In the genomic region with DNA sequence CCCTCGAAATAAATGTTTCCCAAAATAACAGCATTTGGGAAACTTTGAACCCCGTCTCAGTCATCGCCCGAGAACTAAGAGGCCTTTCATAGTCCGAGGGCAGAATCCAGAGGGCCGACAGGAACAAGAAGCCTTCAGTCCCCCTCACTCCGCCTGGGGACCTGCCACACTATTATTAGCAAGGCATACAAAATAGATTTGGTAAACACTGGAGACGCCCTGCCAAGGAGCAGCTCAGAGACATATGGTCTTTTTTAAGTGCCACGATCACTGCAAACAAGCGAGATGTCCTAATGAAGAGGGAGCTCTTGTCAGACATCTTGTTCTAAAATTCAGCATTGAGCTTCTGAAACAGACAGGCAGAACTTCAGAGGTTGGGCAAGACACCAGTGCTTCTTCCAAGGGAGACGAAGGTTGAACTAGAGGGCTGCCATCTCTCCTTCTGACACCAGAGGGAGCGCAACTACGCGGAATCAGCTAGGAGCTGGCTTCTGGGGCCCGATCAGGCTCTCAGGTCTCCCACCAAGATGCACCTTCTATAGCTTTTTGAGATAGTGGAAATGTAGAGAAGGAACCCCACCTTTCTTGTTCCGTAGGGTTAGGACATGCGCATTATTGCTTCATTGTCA, we compare ENCODE assay signal across 9 mouse cellular contexts.
DNase-seq lines count a peak whose midpoint lies in the region; ATAC-seq and TF ChIP-seq lines count a peak whose summit lies in the region.
"Had no signal": no experiment of that assay in that cellular context is flagged by ENCODE, and none has a peak within 500 bp of the region (broad histone marks: within the 10 kb centered on the region; RNA-seq: fewer than 3 reads in every experiment).

No protein-coding gene starts in this region.

- no peaks in the 10 kb centered on the region for H3K9me3 ChIP-seq in heart, embryonic 16.5 days (replicated peaks; ENCODE audit: control insufficient read depth, low read length)
- no peaks in the 10 kb centered on the region for H3K9me3 ChIP-seq in stomach, postnatal 0 days (ENCODE audit: control insufficient read depth, low read length)
- H3K9me3 ChIP-seq: liver, embryonic 15.5 days had no signal

- peak; percentile 67 for DNase-seq in MN1 (ENCODE audit: low spot score)
- DNase-seq in fibroblast of lung, adult 2 months (ENCODE audit: low read depth): peak; percentile 51
- DNase-seq in layer of hippocampus, postnatal 10 days (ENCODE audit: low spot score in 2 of 2): peak; percentile 90 to 91
- peak; percentile 66 for DNase-seq in mesoderm, embryonic 11.5 days (ENCODE audit: low read depth, low spot score)
- peak; percentile 76 for DNase-seq in stomach, postnatal 0 days (ENCODE audit: low spot score)
- no peak for DNase-seq in B cell, adult 2 months

- no peak for TF ChIP-seq EP300 in stomach, postnatal 0 days (optimal IDR thresholded peaks at IDR 0.05)

- H3K27ac ChIP-seq in bone marrow macrophage, adult 2 months (ENCODE audit: insufficient read depth, low read depth, low read length): no peak overlapping the region
- no peak overlapping the region for H3K27ac ChIP-seq in heart, embryonic 16.5 days (ENCODE audit: low read length)
- H3K27ac ChIP-seq in stomach, postnatal 0 days (replicated peaks): no peak overlapping the region
- H3K27ac ChIP-seq: liver, embryonic 15.5 days had no signal

- no peak overlapping the region for H3K9ac ChIP-seq in heart, embryonic 16.5 days (ENCODE audit: low read length)
- H3K9ac ChIP-seq in stomach, postnatal 0 days (ENCODE audit: low read length): no peak overlapping the region
- H3K9ac ChIP-seq: liver, embryonic 15.5 days had no signal

- peak; percentile 82 for TF ChIP-seq CTCF in bone marrow macrophage, adult 2 months (IDR thresholded peaks at IDR 0.05; ENCODE audit: low read depth, low read length)
- TF ChIP-seq CTCF in stomach, postnatal 0 days (IDR thresholded peaks at IDR 0.05; ENCODE audit: low read depth): peak; percentile 94

- ATAC-seq in heart, embryonic 16.5 days (replicated peaks; ENCODE audit: extremely low read depth, insufficient read depth, low FRiP score): no peak
- 0 out of 2 replicates have a peak, but pooled peaks have one; percentile 45 for ATAC-seq in stomach, postnatal 0 days (ENCODE audit: low FRiP score, low TSS enrichment)

- H3K27me3 ChIP-seq in heart, embryonic 16.5 days (ENCODE audit: control insufficient read depth, insufficient read depth, low read length): no peaks in the 10 kb centered on the region
- H3K27me3 ChIP-seq in stomach, postnatal 0 days (ENCODE audit: control insufficient read depth, insufficient read depth, low read length): no peaks in the 10 kb centered on the region
- H3K27me3 ChIP-seq: liver, embryonic 15.5 days had no signal

- 0 out of 2 replicates have a peak overlapping the region, but pooled peaks have one; percentile 7 for H3K4me2 ChIP-seq in heart, embryonic 16.5 days (ENCODE audit: low read depth, low read length)
- no peak overlapping the region for H3K4me2 ChIP-seq in stomach, postnatal 0 days (replicated peaks; ENCODE audit: low read depth)
- H3K4me2 ChIP-seq: liver, embryonic 15.5 days had no signal

- TF ChIP-seq POLR2A in bone marrow macrophage, adult 2 months (IDR thresholded peaks at IDR 0.05; ENCODE audit: borderline replicate concordance, low read depth, low read length): no peak

- H3K4me3 ChIP-seq in bone marrow macrophage, adult 2 months (ENCODE audit: insufficient read depth, low read length): no peak overlapping the region
- no peak overlapping the region for H3K4me3 ChIP-seq in heart, embryonic 16.5 days (ENCODE audit: low read length)
- no peak overlapping the region for H3K4me3 ChIP-seq in stomach, postnatal 0 days (ENCODE audit: low read depth, low read length)
- H3K4me3 ChIP-seq: liver, embryonic 15.5 days had no signal

- no peaks in the 10 kb centered on the region for H3K4me1 ChIP-seq in bone marrow macrophage, adult 2 months (ENCODE audit: control insufficient read depth, insufficient read depth, low read length)
- no peaks in the 10 kb centered on the region for H3K4me1 ChIP-seq in heart, embryonic 16.5 days (ENCODE audit: control insufficient read depth, insufficient read depth, low read length)
- H3K4me1 ChIP-seq in stomach, postnatal 0 days (replicated peaks; ENCODE audit: control insufficient read depth, insufficient read depth): no peaks in the 10 kb centered on the region
- H3K4me1 ChIP-seq: liver, embryonic 15.5 days had no signal

- no peaks in the 10 kb centered on the region for H3K36me3 ChIP-seq in heart, embryonic 16.5 days (ENCODE audit: control insufficient read depth, insufficient read depth)
- H3K36me3 ChIP-seq in stomach, postnatal 0 days (ENCODE audit: control insufficient read depth, insufficient read depth, low read length): no peaks in the 10 kb centered on the region
- H3K36me3 ChIP-seq: liver, embryonic 15.5 days had no signal

- 31% methylated on average over 17 of the region's 17 CpGs for WGBS in heart, embryonic 16.5 days
- 30% methylated on average over 17 of the region's 17 CpGs for WGBS in stomach, postnatal 0 days

Comparison
In these comparisons a context has a peak if more than half of its experiments do, and no peak if none do; other contexts are left out.
1. DNase-seq: peak in MN1 (single experiment), fibroblast of lung, adult 2 months (single experiment), layer of hippocampus, postnatal 10 days (2 of 2), mesoderm, embryonic 11.5 days (single experiment) and stomach, postnatal 0 days (single experiment); none in B cell, adult 2 months (0 of 2).